Mouse (Mus musculus): ENCODE measurements around the gene Dnah14. TPM values are rescaled to one million over a fixed set of nuclear protein-coding genes. Genes with fewer than 3 reads are reported as not detected.

The Dnah14 gene
- polyA plus RNA-seq, 1 experiment from 2014 or later = 0.94 TPM

DNA sequence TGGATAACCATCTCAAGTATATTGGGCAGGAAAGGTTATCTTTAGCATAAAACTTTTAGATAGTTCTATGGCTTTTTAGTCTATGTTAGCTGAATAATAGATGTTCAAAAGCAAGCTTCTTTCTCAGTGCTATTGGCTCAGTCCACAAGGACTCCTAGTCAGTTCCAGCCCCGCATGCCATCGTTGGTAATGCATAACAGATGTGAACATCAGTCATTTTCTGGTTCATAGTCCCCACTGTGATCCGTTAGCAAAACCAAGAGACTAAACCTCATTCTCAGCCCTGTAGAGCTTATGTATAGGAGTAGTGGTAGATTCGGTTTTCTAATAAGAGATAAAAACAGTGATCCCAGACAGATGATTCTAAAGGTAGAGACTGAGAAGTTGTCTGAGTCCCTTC lies 55.0 kb downstream of the Dnah14 start:
- no peak for ATAC-seq (ENCODE audit: low read depth)
- Histone ChIP-seq H3K27ac (ENCODE audit: low read depth, low read length) (no peak overlapping the region), H3K27me3 (ENCODE audit: control insufficient read depth, insufficient read depth, low read length) (no peaks in the 10 kb centered on the region), H3K9me3 (ENCODE audit: control insufficient read depth, low read length) (no peaks in the 10 kb centered on the region), H3K4me3 (ENCODE audit: low read depth, low read length) (no peak overlapping the region), H3K4me2 (ENCODE audit: low read depth, low read length) (no peak overlapping the region), H3K4me1 (ENCODE audit: control insufficient read depth, insufficient read depth, low read length) (no peaks in the 10 kb centered on the region), H3K36me3 (ENCODE audit: control insufficient read depth, insufficient read depth, low read length) (no peaks in the 10 kb centered on the region), H3K9ac (replicated peaks; ENCODE audit: low read depth, low read length) (no peak overlapping the region)
- WGBS = 76% methylated on average over 4 of the region's 4 CpGs

DNA sequence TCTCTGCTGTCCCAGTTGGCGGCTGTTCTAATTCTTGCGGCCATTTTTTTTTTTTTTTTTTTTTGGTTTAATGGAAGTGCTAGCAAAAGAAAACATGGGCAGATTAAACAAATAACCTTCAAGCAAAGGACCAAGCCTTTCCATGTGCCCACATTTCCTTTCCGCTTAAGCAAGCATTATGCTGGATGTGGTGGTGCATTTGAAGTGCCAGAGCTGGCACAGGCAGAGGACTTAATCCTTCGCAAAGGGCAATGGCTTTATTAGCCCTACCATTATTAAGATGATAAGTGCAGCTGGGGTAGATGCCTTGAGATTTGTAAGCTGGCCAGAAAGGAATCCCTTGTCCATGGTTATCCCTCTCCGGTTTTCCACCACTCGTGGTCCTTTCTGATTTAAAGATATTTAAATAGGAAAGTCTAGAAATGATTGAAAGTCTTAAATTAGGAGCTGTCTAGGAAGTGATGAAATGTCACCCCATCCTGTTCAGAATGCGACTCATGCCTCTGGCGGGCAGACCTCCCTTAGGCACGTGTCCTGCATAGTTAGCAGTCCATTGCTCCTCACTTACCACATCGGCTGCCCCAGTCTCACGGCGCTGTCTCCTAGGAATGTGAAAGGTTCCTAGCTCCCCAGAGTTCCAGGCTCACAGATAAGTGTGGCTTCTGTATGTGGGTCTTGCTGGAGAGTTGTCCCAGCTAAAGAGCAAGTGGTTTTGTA lies 61.8 kb downstream of the Dnah14 start:
- Histone ChIP-seq H3K4me1 (ENCODE audit: control insufficient read depth, insufficient read depth, low read length) (no peaks in the 10 kb centered on the region), H3K4me2 (ENCODE audit: low read depth, low read length) (no peak overlapping the region), H3K27me3 (ENCODE audit: control insufficient read depth, insufficient read depth, low read length) (no peaks in the 10 kb centered on the region), H3K36me3 (ENCODE audit: control insufficient read depth, insufficient read depth, low read length) (no peaks in the 10 kb centered on the region), H3K9ac (replicated peaks; ENCODE audit: low read depth, low read length) (no peak overlapping the region), H3K27ac (ENCODE audit: low read depth, low read length) (no peak overlapping the region), H3K9me3 (ENCODE audit: control insufficient read depth, low read length) (no peaks in the 10 kb centered on the region), H3K4me3 (ENCODE audit: low read depth, low read length) (no peak overlapping the region)
- ATAC-seq (ENCODE audit: low read depth) = no peak
- WGBS = 71% methylated on average over 12 of the region's 12 CpGs

DNA sequence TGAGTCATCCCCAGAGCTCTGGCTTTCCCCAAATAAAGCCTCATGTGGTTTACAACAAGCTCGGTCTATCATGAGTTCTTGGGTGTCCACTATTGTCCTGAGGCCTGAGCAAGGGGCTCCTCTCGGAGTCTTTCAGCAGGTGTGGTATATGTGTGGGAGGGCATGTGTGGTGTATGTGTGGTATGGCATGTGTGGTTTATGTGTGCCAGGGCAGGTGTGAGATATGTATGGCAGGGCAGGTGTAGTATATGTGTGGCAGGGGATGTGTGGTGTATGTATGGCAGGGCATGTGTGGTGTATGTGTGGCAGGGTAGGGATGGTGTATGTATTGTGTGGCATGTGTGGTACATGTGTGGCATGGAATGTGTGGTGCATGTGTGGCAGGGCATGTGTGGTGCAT lies 64.0 kb downstream of the Dnah14 start:
- 84% methylated on average over 2 of the region's 2 CpGs for WGBS
- no peaks in the 10 kb centered on the region for H3K4me1 ChIP-seq (ENCODE audit: control insufficient read depth, insufficient read depth, low read length)
- no peak overlapping the region for H3K4me3 ChIP-seq (ENCODE audit: low read depth, low read length)
- H3K36me3 ChIP-seq (ENCODE audit: control insufficient read depth, insufficient read depth, low read length) = no peaks in the 10 kb centered on the region
- no peak overlapping the region for H3K9ac ChIP-seq (replicated peaks; ENCODE audit: low read depth, low read length)
- H3K4me2 ChIP-seq (ENCODE audit: low read depth, low read length) = no peak overlapping the region
- no peaks in the 10 kb centered on the region for H3K27me3 ChIP-seq (ENCODE audit: control insufficient read depth, insufficient read depth, low read length)
- no peak overlapping the region for H3K27ac ChIP-seq (ENCODE audit: low read depth, low read length)
- H3K9me3 ChIP-seq (ENCODE audit: control insufficient read depth, low read length) = no peaks in the 10 kb centered on the region
- ATAC-seq (ENCODE audit: low read depth) = no peak

DNA sequence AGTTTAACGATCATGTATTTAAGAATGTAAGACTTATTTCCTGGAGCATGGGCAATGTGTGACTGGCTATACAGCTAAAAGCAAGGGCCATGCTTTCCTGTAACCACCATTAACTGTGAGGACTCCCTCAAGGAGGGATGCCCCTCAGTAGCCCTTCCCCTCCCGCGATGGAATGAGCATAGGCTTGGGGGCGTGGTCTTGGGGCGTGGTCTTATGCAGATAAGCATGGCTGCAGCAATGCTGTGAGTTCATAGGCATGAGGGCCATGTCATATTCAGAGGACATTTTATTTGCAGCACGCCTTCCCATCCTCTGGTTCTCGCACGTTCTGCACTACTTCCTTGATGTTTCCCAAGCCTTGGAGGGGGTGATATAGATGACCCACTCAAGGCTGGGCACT lies 71.1 kb downstream of the Dnah14 start:
- H3K27ac ChIP-seq (ENCODE audit: low read depth, low read length) = no peak overlapping the region
- H3K9me3 ChIP-seq (ENCODE audit: control insufficient read depth, low read length) = no peaks in the 10 kb centered on the region
- no peak overlapping the region for H3K9ac ChIP-seq (replicated peaks; ENCODE audit: low read depth, low read length)
- H3K36me3 ChIP-seq (ENCODE audit: control insufficient read depth, insufficient read depth, low read length) = no peaks in the 10 kb centered on the region
- H3K4me2 ChIP-seq (ENCODE audit: low read depth, low read length) = no peak overlapping the region
- H3K4me1 ChIP-seq (ENCODE audit: control insufficient read depth, insufficient read depth, low read length) = no peaks in the 10 kb centered on the region
- 52% methylated on average over 8 of the region's 8 CpGs for WGBS
- no peak overlapping the region for H3K4me3 ChIP-seq (ENCODE audit: low read depth, low read length)
- no peaks in the 10 kb centered on the region for H3K27me3 ChIP-seq (ENCODE audit: control insufficient read depth, insufficient read depth, low read length)
- ATAC-seq (ENCODE audit: low read depth) = no peak

DNA sequence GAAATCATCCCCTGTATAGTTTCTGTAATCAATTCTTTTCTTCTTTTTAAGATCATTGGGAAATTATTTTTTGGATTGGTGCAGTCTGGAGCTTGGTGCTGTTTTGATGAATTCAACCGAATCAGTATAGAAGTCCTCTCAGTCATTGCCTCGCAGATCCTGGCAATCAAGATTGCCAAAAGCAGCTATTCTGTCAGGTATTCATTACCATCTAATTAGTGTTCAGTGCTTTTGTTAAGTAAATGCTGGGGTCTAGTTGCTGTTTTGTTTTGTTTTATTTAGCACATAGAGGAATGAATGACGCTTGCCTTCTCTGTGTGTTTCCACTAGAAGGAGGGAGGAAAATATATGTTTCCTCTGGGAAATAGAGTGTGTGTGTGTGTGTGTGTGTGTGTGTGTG lies 77.1 kb downstream of the Dnah14 start:
- Histone ChIP-seq H3K4me2 (ENCODE audit: low read depth, low read length) (no peak overlapping the region), H3K9ac (replicated peaks; ENCODE audit: low read depth, low read length) (no peak overlapping the region), H3K27me3 (ENCODE audit: control insufficient read depth, insufficient read depth, low read length) (no peaks in the 10 kb centered on the region), H3K4me3 (ENCODE audit: low read depth, low read length) (no peak overlapping the region), H3K36me3 (ENCODE audit: control insufficient read depth, insufficient read depth, low read length) (no peaks in the 10 kb centered on the region), H3K9me3 (ENCODE audit: control insufficient read depth, low read length) (no peaks in the 10 kb centered on the region), H3K4me1 (ENCODE audit: control insufficient read depth, insufficient read depth, low read length) (no peaks in the 10 kb centered on the region), H3K27ac (ENCODE audit: low read depth, low read length) (no peak overlapping the region)
- no peak for ATAC-seq (ENCODE audit: low read depth)
- WGBS = 26% methylated on average over 3 of the region's 3 CpGs

DNA sequence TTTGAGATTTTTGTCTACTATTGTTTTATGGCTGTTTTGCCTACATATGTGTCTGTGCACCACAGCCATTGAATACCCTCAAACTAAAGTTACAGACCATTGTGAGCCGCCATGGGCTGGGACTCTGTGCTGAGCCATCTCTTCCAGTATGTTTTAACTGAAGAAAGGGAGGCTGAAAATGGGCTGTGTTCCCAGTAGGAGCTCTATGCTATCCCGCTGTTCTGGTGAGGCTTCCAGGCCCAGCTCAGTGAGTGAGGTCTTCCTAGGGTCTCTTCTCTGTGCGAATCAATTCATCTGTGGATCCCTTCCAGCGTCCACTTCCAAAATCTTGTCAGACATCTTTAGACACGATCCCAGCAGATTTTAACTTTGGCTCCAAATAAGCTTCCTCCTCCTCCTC lies 80.1 kb downstream of the Dnah14 start:
- 94% methylated on average over 5 of the region's 5 CpGs for WGBS
- H3K4me3 ChIP-seq (ENCODE audit: low read depth, low read length) = no peak overlapping the region

DNA sequence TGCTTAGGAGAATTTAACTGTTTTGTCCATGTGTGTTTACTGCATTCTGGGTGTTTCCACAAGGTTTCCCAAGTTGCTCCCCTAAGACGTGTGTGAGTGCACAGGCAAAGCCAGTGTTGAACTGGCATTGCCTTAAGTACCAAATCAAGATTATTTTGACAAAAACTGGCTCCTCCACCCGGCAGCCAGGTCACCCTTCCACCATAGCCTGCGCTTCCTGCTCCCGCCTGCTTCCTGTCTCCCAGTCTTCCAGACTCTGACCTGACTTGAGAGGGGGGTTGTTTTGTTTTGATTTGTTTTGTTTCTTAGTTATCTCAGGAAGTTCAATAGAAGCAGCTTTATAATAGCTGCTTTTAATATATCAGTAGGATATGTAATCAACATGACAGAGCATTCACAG lies 90.4 kb downstream of the Dnah14 start:
- Histone ChIP-seq H3K4me2 (ENCODE audit: low read depth, low read length) (no peak overlapping the region), H3K27me3 (ENCODE audit: control insufficient read depth, insufficient read depth, low read length) (no peaks in the 10 kb centered on the region), H3K27ac (ENCODE audit: low read depth, low read length) (no peak overlapping the region), H3K4me1 (ENCODE audit: control insufficient read depth, insufficient read depth, low read length) (no peaks in the 10 kb centered on the region), H3K9ac (replicated peaks; ENCODE audit: low read depth, low read length) (no peak overlapping the region), H3K36me3 (ENCODE audit: control insufficient read depth, insufficient read depth, low read length) (no peaks in the 10 kb centered on the region), H3K9me3 (ENCODE audit: control insufficient read depth, low read length) (no peaks in the 10 kb centered on the region), H3K4me3 (ENCODE audit: low read depth, low read length) (no peak overlapping the region)
- WGBS = 67% methylated on average over 4 of the region's 4 CpGs
- ATAC-seq (ENCODE audit: low read depth) = no peak

More for the DNA sequence above, 80.1 kb downstream of the Dnah14 start:
- no peak overlapping the region for H3K27ac ChIP-seq (ENCODE audit: low read depth, low read length)
- no peak for ATAC-seq (ENCODE audit: low read depth)
- H3K9ac ChIP-seq (replicated peaks; ENCODE audit: low read depth, low read length) = no peak overlapping the region
- H3K27me3 ChIP-seq (ENCODE audit: control insufficient read depth, insufficient read depth, low read length) = no peaks in the 10 kb centered on the region
- H3K9me3 ChIP-seq (ENCODE audit: control insufficient read depth, low read length) = no peaks in the 10 kb centered on the region
- H3K4me2 ChIP-seq (ENCODE audit: low read depth, low read length) = no peak overlapping the region
- H3K36me3 ChIP-seq (ENCODE audit: control insufficient read depth, insufficient read depth, low read length) = no peaks in the 10 kb centered on the region
- no peaks in the 10 kb centered on the region for H3K4me1 ChIP-seq (ENCODE audit: control insufficient read depth, insufficient read depth, low read length)

DNA sequence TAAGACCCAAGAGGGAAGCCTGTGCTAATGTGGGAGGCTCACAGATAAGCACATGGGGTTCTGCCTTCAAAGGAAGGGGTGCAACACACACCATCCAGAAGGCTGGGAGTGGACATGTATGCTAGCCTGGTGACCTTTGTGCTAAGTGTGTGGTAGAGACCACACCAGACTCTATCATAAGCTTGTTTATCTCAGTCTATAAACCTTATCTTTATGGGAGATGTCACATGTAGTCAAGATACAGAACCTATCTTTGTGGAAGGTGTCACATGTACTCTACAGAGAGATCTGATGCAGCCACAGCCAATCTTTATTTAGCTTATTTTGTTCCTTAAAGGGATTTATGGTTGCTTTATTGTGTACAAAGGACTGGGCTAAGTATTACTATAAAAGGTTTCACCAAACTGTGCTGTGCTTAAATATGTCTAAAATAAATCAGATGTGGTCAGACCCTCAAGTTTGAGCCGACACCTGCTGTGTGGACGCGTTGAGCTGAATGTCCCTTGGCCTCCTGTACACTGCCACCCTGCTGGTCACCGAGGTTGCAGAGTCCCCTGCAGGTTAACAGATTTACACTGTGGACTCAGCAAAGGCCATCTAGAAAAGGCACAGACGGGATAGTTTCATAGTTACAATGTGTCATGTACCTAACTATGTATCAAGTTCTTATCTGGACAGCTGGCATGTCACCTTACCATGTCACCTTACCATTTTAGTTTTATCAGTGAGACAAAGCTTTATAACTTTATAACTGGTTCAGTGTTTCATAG lies 118.6 kb downstream of the Dnah14 start:
- Histone ChIP-seq H3K36me3 (ENCODE audit: control insufficient read depth, insufficient read depth, low read length) (no peaks in the 10 kb centered on the region), H3K9ac (replicated peaks; ENCODE audit: low read depth, low read length) (no peak overlapping the region), H3K9me3 (ENCODE audit: control insufficient read depth, low read length) (no peaks in the 10 kb centered on the region), H3K4me3 (ENCODE audit: low read depth, low read length) (no peak overlapping the region), H3K4me1 (ENCODE audit: control insufficient read depth, insufficient read depth, low read length) (no peaks in the 10 kb centered on the region), H3K4me2 (ENCODE audit: low read depth, low read length) (no peak overlapping the region), H3K27ac (ENCODE audit: low read depth, low read length) (no peak overlapping the region), H3K27me3 (ENCODE audit: control insufficient read depth, insufficient read depth, low read length) (no peaks in the 10 kb centered on the region)
- no peak for ATAC-seq (ENCODE audit: low read depth)
- WGBS = 74% methylated on average over 5 of the region's 5 CpGs

DNA sequence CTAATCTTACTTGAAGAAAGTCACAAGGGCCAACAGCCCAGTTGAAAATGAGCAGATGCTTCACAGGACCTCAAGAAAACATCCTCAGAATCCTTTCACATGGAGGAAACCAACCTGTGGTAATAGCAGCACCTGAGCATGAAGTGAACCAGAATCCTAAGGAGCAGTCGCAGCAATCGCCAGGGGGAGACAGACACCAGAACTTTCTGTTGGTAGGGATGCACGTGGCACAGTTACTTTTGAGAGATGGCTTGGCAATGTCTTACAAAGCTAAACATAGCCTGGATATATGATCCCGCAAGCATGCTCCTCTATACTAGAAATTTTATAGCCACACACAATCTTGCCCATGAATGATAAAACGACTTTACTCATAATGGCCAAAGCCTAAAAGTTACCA lies 152.3 kb downstream of the Dnah14 start:
- no peak overlapping the region for H3K4me2 ChIP-seq (ENCODE audit: low read depth, low read length)
- H3K27me3 ChIP-seq (ENCODE audit: control insufficient read depth, insufficient read depth, low read length) = no peaks in the 10 kb centered on the region
- no peaks in the 10 kb centered on the region for H3K4me1 ChIP-seq (ENCODE audit: control insufficient read depth, insufficient read depth, low read length)
- WGBS = 57% methylated on average over 5 of the region's 5 CpGs
- H3K9ac ChIP-seq (replicated peaks; ENCODE audit: low read depth, low read length) = no peak overlapping the region
- ATAC-seq (ENCODE audit: low read depth) = no peak
- H3K4me3 ChIP-seq (ENCODE audit: low read depth, low read length) = no peak overlapping the region
- no peak overlapping the region for H3K27ac ChIP-seq (ENCODE audit: low read depth, low read length)
- H3K36me3 ChIP-seq (ENCODE audit: control insufficient read depth, insufficient read depth, low read length) = no peaks in the 10 kb centered on the region
- H3K9me3 ChIP-seq (ENCODE audit: control insufficient read depth, low read length) = no peaks in the 10 kb centered on the region

All from neural tube, embryonic 14.5 days (tissue).